Mouse (Mus musculus) hindbrain, embryonic 14.5 days (tissue): ENCODE measurements around the gene Shisal1. TPM values are rescaled to one million over a fixed set of nuclear protein-coding genes. Genes with fewer than 3 reads are reported as not detected.

Experiments
- ATAC-seq: fragments of 200-750 bp; cut with Nextera tagmentation; 2 replicates; pipeline ENCODE4 v1.8.0; 2017; ENCODE audit warnings: moderate number of reproducible peaks, mild to moderate bottlenecking, moderate TSS enrichment, moderate library complexity; ENCODE audit not compliant: low FRiP score
- DNase-seq: peaks from one replicate; pipeline ENCODE4 v3.0.0-alpha.2; 2015; ENCODE audit warnings: low spot score
- H3K27ac ChIP-seq: fragments of 300-500 bp; sonication (generic); 2 replicates; pipeline ENCODE4 v1.5.1; 2014; ENCODE audit warnings: mild to moderate bottlenecking, moderate library complexity
- H3K27me3 ChIP-seq: fragments of 300-500 bp; sonication (generic); 2 replicates; pipeline ENCODE4 v1.6.1; 2014; ENCODE audit warnings: mild to moderate bottlenecking, low read length, mixed read lengths; ENCODE audit not compliant: control insufficient read depth, insufficient read depth
- H3K36me3 ChIP-seq: fragments of 300-500 bp; sonication (generic); replicated peaks from 2 replicates; pipeline ENCODE4 v1.6.1; 2014; ENCODE audit not compliant: control insufficient read depth, insufficient read depth
- H3K4me1 ChIP-seq: fragments of 300-500 bp; sonication (generic); replicated peaks from 2 replicates; pipeline ENCODE4 v1.6.1; 2014; ENCODE audit warnings: antibody characterized with exemption, low read length, mixed read lengths; ENCODE audit not compliant: control insufficient read depth, insufficient read depth
- H3K4me2 ChIP-seq: fragments of 300-500 bp; sonication (generic); replicated peaks from 2 replicates; pipeline ENCODE4 v1.6.1; 2014; ENCODE audit warnings: mild to moderate bottlenecking, moderate library complexity
- H3K4me3 ChIP-seq: fragments of 300-500 bp; sonication (generic); replicated peaks from 2 replicates; pipeline ENCODE4 v1.5.1; 2014; ENCODE audit warnings: mild to moderate bottlenecking, low read length
- H3K9ac ChIP-seq: fragments of 300-500 bp; sonication (generic); 2 replicates; pipeline ENCODE4 v1.6.1; 2014
- H3K9me3 ChIP-seq: fragments of 300-500 bp; sonication (generic); 2 replicates; pipeline ENCODE4 v1.6.1; 2016; ENCODE audit warnings: low read length; ENCODE audit not compliant: control insufficient read depth
- WGBS: fragments of 180-500 bp; shearing (Covaris S2); extraction: QIAGEN DNeasy Blood & Tissue Kit; methylation state at CpG from one replicate; pipeline ENCODE4 v1.1.7; 2014; 5-methylcytosine and 5-hydroxymethylcytosine counted together
- polyA plus RNA-seq: library from polyadenylated mRNA; unstranded; fragments of >200 nt; fragmentation: Nextera tagmentation; extraction: Ambion mirVana; gene quantifications from 2 replicates; pipeline ENCODE4 v1.2.1, GENCODE M21; 2014

Gene Shisal1
- polyA plus RNA-seq, 1 experiment from 2014 or later = 13.1 TPM

DNA sequence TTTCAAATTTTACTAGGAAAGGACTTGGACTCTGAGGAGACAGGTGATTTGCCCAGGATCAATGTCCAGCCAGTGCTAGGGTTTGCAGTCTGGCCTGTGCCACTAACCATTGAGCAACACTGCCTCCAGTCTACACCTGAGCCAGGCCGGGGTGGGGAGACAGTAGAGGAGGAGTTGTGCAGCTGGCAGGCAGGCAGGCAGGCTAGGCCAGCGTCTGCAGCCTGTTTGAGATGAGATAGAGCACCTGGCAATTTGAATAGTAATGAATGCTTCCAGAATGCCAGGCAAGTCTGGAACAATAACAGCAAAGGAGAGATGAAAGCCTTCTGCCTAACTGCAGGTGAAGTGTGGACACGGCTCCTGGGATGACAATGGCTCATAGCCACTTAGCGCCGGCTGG is 54.1 kb downstream of the Shisal1 start:
- ATAC-seq = no peak
- WGBS = 53% methylated on average over 5 of the region's 5 CpGs
- no peak for DNase-seq
- 0 out of 2 replicates have a peak overlapping the region, but pooled peaks have one; percentile 39 for H3K27ac ChIP-seq
- peaks cover 14% of the 10 kb centered on the region; the same call in 1 of the 2 replicates for H3K4me1 ChIP-seq
- no peak overlapping the region for H3K4me2 ChIP-seq
- H3K27me3 ChIP-seq = no peaks in the 10 kb centered on the region
- H3K9ac ChIP-seq = no peak overlapping the region
- H3K9me3 ChIP-seq = peaks cover 11% of the 10 kb centered on the region
- H3K4me3 ChIP-seq = no peak overlapping the region
- H3K36me3 ChIP-seq = no peaks in the 10 kb centered on the region

DNA sequence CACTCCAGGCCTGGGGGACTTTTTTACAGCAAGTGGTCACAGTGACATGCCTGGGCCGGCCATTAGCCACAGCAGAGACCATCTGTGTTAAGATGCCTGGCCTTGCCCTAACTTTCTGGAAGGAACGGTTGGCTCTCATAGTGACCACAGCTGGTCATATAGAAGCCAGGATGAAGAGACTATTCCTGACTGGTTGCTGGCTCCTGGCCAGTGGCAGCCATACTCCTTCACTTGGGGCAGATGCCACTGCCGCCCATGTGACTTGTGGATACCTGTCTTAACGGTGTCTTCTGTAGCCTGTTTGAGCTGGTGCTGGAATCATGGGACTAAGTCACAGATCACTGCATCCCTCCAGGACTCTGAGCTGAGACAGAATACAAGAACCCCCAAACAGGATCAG is 54.8 kb downstream of the Shisal1 start:
- H3K4me2 ChIP-seq = no peak overlapping the region
- peaks cover 18% of the 10 kb centered on the region for H3K9me3 ChIP-seq
- DNase-seq (no peak), ATAC-seq (no peak)
- no peaks in the 10 kb centered on the region for H3K27me3 ChIP-seq
- no peak overlapping the region for H3K27ac ChIP-seq
- no peak overlapping the region for H3K4me3 ChIP-seq
- H3K9ac ChIP-seq = no peak overlapping the region
- H3K36me3 ChIP-seq = no peaks in the 10 kb centered on the region
- 94% methylated on average over 4 of the region's 4 CpGs for WGBS
- H3K4me1 ChIP-seq = peaks cover 14% of the 10 kb centered on the region; the same call in 1 of the 2 replicates

GRCm38 (mm10) chr15:84388698-84389131 is 58.2 kb downstream of the Shisal1 start:
- no peak overlapping the region for H3K27ac ChIP-seq
- no peaks in the 10 kb centered on the region for H3K36me3 ChIP-seq
- no peak overlapping the region for H3K9ac ChIP-seq
- no peaks in the 10 kb centered on the region for H3K4me1 ChIP-seq
- WGBS = 95% methylated on average over 8 of the region's 8 CpGs
- H3K9me3 ChIP-seq = peaks cover 20% of the 10 kb centered on the region
- DNase-seq (no peak), ATAC-seq (no peak)
- H3K27me3 ChIP-seq = no peaks in the 10 kb centered on the region
- H3K4me2 ChIP-seq = no peak overlapping the region
- H3K4me3 ChIP-seq = no peak overlapping the region

- H3K9me3 ChIP-seq = peaks cover 16% of the 10 kb centered on the region
- H3K9ac ChIP-seq = no peak overlapping the region
- H3K4me1 ChIP-seq = no peaks in the 10 kb centered on the region
- H3K4me2 ChIP-seq = no peak overlapping the region
- H3K27ac ChIP-seq = no peak overlapping the region
- WGBS = 83% methylated on average over 8 of the region's 8 CpGs
- no peaks in the 10 kb centered on the region for H3K36me3 ChIP-seq
- ATAC-seq (no peak), DNase-seq (no peak)
- no peaks in the 10 kb centered on the region for H3K27me3 ChIP-seq
- no peak overlapping the region for H3K4me3 ChIP-seq
Measured at GRCm38 (mm10) chr15:84385995-84386565, 60.8 kb downstream of the Shisal1 start.

DNA sequence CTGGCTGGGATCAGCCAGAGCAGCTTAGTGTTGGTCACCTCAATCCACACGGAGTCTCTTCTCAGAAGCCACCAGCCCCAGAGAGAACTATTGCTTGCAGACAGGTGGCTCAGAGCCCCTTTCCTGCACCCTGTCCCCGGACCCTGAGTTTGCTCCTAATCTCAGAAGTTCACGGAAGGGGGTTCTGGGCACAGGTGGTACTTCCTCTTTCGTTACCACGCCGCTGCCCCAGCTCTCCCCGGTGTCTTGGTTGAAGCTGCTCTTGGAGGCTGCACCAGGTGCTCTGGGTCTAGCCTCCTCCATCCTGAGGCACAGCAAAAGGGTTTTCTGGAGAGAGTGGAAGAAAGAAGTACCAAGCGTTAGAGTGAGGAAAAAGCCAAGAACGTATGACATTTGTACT is 62.8 kb downstream of the Shisal1 start:
- WGBS = 95% methylated on average over 9 of the region's 9 CpGs

DNA sequence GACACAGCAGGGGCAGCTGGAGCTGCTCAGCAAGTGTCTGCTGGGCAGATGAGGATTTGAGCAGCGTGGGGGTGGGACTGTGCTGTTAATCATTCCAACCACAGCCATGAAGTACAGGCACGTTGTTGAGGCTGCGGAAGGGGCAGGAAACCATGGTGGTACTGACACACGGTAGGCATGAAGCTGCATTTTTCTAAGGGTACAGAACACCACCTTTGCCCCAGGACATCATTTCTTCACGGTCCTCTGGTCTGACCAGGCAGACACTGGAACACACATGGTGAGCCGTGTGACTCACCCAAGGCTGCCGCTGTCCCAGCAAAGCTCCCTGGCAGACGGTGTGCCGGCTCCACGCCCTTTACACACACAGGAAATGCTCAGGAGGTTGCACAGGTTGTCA is 66.7 kb downstream of the Shisal1 start:
- Histone ChIP-seq H3K27ac (no peak overlapping the region), H3K4me3 (no peak overlapping the region), H3K9ac (no peak overlapping the region), H3K9me3 (peaks cover 5% of the 10 kb centered on the region), H3K36me3 (no peaks in the 10 kb centered on the region), H3K4me2 (no peak overlapping the region), H3K27me3 (no peaks in the 10 kb centered on the region), H3K4me1 (no peaks in the 10 kb centered on the region)
- WGBS = 77% methylated on average over 10 of the region's 10 CpGs
- no peak for DNase-seq
- ATAC-seq = no peak

More for the DNA sequence above, 62.8 kb downstream of the Shisal1 start:
- peaks cover 12% of the 10 kb centered on the region for H3K9me3 ChIP-seq
- no peak for DNase-seq
- H3K27me3 ChIP-seq = no peaks in the 10 kb centered on the region
- no peaks in the 10 kb centered on the region for H3K36me3 ChIP-seq
- H3K9ac ChIP-seq = no peak overlapping the region
- H3K4me1 ChIP-seq = no peaks in the 10 kb centered on the region
- no peak overlapping the region for H3K4me2 ChIP-seq
- no peak overlapping the region for H3K4me3 ChIP-seq
- no peak overlapping the region for H3K27ac ChIP-seq
- no peak for ATAC-seq

DNA sequence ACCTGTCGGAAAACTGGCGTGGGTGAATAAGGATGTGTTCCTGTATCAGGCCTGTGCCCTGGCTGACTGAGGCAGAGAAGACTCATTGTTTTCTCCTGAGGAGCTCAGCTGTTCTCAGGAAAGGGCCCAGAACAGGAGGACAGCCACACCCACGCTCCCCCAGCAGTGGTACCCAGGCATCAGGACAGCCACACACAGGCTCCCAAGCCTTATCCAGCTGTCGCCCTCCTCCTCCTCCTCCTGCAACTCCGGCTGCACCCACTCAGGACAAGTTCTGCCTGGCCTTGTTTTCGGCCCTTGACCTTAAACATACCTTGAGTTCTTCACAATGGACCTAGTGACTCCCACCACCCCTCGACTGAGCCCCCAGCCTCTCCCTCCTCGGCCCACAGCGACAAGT is 68.2 kb downstream of the Shisal1 start:
- Histone ChIP-seq H3K4me2 (no peak overlapping the region), H3K4me1 (no peaks in the 10 kb centered on the region), H3K9me3 (peaks cover 12% of the 10 kb centered on the region), H3K27me3 (no peaks in the 10 kb centered on the region), H3K27ac (no peak overlapping the region), H3K36me3 (no peaks in the 10 kb centered on the region), H3K4me3 (no peak overlapping the region), H3K9ac (no peak overlapping the region)
- ATAC-seq (no peak), DNase-seq (no peak)
- whole genome bisulfite sequencing = 83% methylated on average over 9 of the region's 9 CpGs

DNA sequence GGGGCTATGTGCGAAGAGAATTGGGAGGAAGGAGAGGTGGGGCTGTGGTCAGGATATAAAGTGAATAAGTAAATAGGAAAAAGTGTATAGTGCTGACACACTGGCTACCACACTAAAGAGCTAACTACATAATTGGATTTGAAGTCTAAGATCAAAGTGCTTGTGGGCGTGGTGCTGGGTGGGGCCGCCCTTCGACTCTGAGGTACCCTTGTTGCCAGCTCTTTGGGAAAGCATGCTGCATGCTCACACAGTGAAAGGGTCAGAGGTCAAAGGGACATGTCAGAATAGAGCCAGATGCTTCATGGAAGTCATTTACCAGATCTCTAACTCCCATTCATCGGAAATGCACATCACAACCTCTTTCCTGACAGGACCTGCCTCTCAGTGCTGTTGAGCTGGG is 74.1 kb downstream of the Shisal1 start:
- no peak overlapping the region for H3K9ac ChIP-seq
- no peaks in the 10 kb centered on the region for H3K27me3 ChIP-seq
- no peak overlapping the region for H3K27ac ChIP-seq
- peaks cover 12% of the 10 kb centered on the region for H3K9me3 ChIP-seq
- H3K4me3 ChIP-seq = no peak overlapping the region
- WGBS = 64% methylated on average over 5 of the region's 5 CpGs
- ATAC-seq (no peak), DNase-seq (no peak)
- no peaks in the 10 kb centered on the region for H3K36me3 ChIP-seq
- no peaks in the 10 kb centered on the region for H3K4me1 ChIP-seq
- H3K4me2 ChIP-seq = no peak overlapping the region

- Histone ChIP-seq H3K27ac (no peak overlapping the region), H3K27me3 (no peaks in the 10 kb centered on the region), H3K4me3 (no peak overlapping the region), H3K36me3 (no peaks in the 10 kb centered on the region), H3K9ac (no peak overlapping the region), H3K4me2 (no peak overlapping the region), H3K4me1 (0 out of 2 replicates have a peak, but pooled peaks cover 5% of the 10 kb centered on the region), H3K9me3 (no peaks in the 10 kb centered on the region)
- 79% methylated on average over 8 of the region's 8 CpGs for WGBS
- no peak for DNase-seq
- no peak for ATAC-seq
Measured at GRCm38 (mm10) chr15:84367402-84367801, 79.5 kb downstream of the Shisal1 start.

DNA sequence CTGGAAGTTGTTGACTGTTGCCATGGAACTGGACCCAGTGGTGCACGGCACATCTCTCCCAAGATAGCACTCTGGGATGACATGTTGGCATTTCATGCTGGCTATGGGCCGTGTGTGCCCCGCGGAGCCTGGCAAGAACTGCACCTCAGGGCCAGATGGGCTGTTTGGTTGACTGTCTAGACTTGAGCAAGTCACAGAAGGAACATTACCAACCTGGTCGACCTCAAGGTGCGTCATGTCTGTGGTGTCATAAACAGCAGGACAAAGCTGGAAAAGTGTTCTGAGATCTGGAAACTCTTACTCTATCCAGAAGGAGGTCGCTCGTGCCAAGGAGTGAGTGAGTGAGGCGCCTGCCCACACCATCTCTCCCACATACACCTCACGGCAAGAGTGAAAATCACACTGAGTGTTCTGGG is 80.3 kb downstream of the Shisal1 start:
- Histone ChIP-seq H3K27ac (no peak overlapping the region), H3K9ac (no peak overlapping the region), H3K4me3 (no peak overlapping the region), H3K4me1 (0 out of 2 replicates have a peak, but pooled peaks cover 5% of the 10 kb centered on the region), H3K4me2 (no peak overlapping the region), H3K9me3 (no peaks in the 10 kb centered on the region), H3K27me3 (no peaks in the 10 kb centered on the region), H3K36me3 (no peaks in the 10 kb centered on the region)
- WGBS = 75% methylated on average over 10 of the region's 10 CpGs
- DNase-seq (no peak), ATAC-seq (no peak)
